Mouse (Mus musculus) heart, adult 2 months (tissue): ENCODE results near the gene Arih1.

Experiments used
- CTCF ChIP-seq: fragments of 200-600 bp; IDR thresholded peaks from 2 replicates; pipeline ENCODE4 v1.8.1; 2022; ENCODE audit warnings: antibody characterized with exemption, mild to moderate bottlenecking, moderate library complexity
- EP300 ChIP-seq: fragments of 200-500 bp; IDR thresholded peaks from 2 replicates; pipeline ENCODE4 v1.6.1; 2011; ENCODE audit warnings: low read depth, low read length, control low read depth; ENCODE audit not compliant: insufficient read depth

GRCm38 (mm10) chr9:59533422-59533821 is 47.0 kb upstream of the Arih1 start:
- TF ChIP-seq CTCF (no peak), EP300 (no peak)
